Mouse (Mus musculus): Measurements from ENCODE around the gene Brd7.

- TF ChIP-seq EP300 (IDR thresholded peaks at IDR 0.05; ENCODE audit: insufficient read depth, low read depth, low read length), result no peak
- no peak for TF ChIP-seq CTCF (IDR thresholded peaks at IDR 0.05; ENCODE audit: low read depth, low read length)
Observed at GRCm38 (mm10) chr8:88323523-88323922, 38.5 kb downstream of the Brd7 start.

Data from ES-Bruce4 (cell line).